Comparison of ENCODE assay signal across 8 mouse cellular contexts in the genomic region with DNA sequence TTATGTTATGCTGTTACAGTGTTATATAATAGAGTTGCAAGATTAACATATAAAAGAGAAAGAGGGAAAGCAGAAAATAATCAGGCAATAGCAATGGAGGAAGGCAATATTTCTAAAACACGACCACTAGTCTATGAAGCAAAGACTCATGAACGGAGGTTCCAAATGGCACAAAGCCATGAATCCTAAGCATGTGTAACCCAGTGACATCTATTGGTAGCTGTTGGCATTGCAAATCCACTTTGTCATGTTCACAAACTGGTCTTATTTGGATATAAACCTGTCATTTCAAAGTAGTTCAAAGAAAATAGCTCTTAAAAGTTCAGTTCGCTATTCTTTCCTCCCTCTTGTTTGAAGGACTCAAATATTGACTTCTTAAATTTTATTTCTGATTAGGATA.
DNase-seq lines count a peak whose midpoint lies in the region; ATAC-seq lines count a peak whose summit lies in the region.

No protein-coding gene starts in this region.

- H3K9me3 ChIP-seq in embryonic facial prominence, embryonic 14.5 days (ENCODE audit: control insufficient read depth, low read length) = no peaks in the 10 kb centered on the region

- WGBS in embryonic facial prominence, embryonic 14.5 days = 25% methylated on average over 3 of the region's 3 CpGs

- H3K4me1 ChIP-seq in embryonic facial prominence, embryonic 14.5 days (ENCODE audit: control insufficient read depth, insufficient read depth, low read length) = no peaks in the 10 kb centered on the region

- H3K27me3 ChIP-seq in embryonic facial prominence, embryonic 14.5 days (replicated peaks; ENCODE audit: control insufficient read depth, insufficient read depth, low read length) = no peaks in the 10 kb centered on the region

- no peak overlapping the region for H3K4me3 ChIP-seq in embryonic facial prominence, embryonic 14.5 days (ENCODE audit: low read depth, low read length)

- intact Hi-C loops in left cerebral cortex, postnatal 14 days (cut with DNase I) = loop anchor here (5.0 kb wide), 1 partner anchor 427 kb away; no protein-coding TSS in a partner anchor

- H3K36me3 ChIP-seq in embryonic facial prominence, embryonic 14.5 days (ENCODE audit: control insufficient read depth, insufficient read depth, low read length) = no peaks in the 10 kb centered on the region

- no peak overlapping the region for H3K9ac ChIP-seq in embryonic facial prominence, embryonic 14.5 days (ENCODE audit: low read depth, low read length)

- ATAC-seq in embryonic facial prominence, embryonic 14.5 days (ENCODE audit: low read depth) = no peak

- no peak overlapping the region for H3K4me2 ChIP-seq in embryonic facial prominence, embryonic 14.5 days (ENCODE audit: low read depth, low read length)

- DNase-seq in heart, adult 8-10 months (ENCODE audit: low spot score) = peak; percentile 4
- DNase-seq in heart, adult 9 months (ENCODE audit: low spot score in 2 of 2) = no peak
- peak; percentile 11 for DNase-seq in urinary bladder, postnatal 25 days (ENCODE audit: low spot score)
- DNase-seq in urinary bladder, adult 18-20 months (ENCODE audit: low spot score in 2 of 2) = no peak
- peak; percentile 82 for DNase-seq in embryonic facial prominence, embryonic 14.5 days (ENCODE audit: low spot score)
- peak; percentile 55 to 75 for DNase-seq in left cerebral cortex, postnatal 14 days (ENCODE audit: low spot score in 2 of 2)
- peak; percentile 45 for DNase-seq in thymus, postnatal 14 days
- DNase-seq in urinary bladder, postnatal 10 days (ENCODE audit: low spot score) = no peak

- H3K27ac ChIP-seq in embryonic facial prominence, embryonic 14.5 days (replicated peaks; ENCODE audit: low read depth, low read length) = no peak overlapping the region

Comparison
In these comparisons a context has a peak if more than half of its experiments do, and no peak if none do; other contexts are left out.
1. DNase-seq: peak in heart, adult 8-10 months (single experiment), urinary bladder, postnatal 25 days (single experiment), embryonic facial prominence, embryonic 14.5 days (single experiment), left cerebral cortex, postnatal 14 days (2 of 2) and thymus, postnatal 14 days (single experiment); none in heart, adult 9 months (0 of 2), urinary bladder, adult 18-20 months (0 of 2) and urinary bladder, postnatal 10 days (single experiment).